Mouse (Mus musculus) heart, adult 8-10 months (tissue): ENCODE results near the gene Med6. TPM values are rescaled to one million over a fixed set of nuclear protein-coding genes. Genes with fewer than 3 reads are reported as not detected.

Experiments
- DNase-seq: peaks from one replicate; pipeline ENCODE4 v3.0.0; 2022; ENCODE audit warnings: low spot score
- total RNA-seq, 4 experiments: library from RNA; stranded (reverse); gene quantifications; 2 replicates each; pipeline ENCODE4 v1.2.4; 2022

Med6 gene
- total RNA-seq, result 10 to 100 TPM; 11.8 to 17.6 (median 14.8) TPM

GRCm38 (mm10) chr12:81594902-81595671, at the start of gene Med6:
Med6 (minus strand) TSS chr12:81595008.
- peak; percentile 91 for DNase-seq

DNA sequence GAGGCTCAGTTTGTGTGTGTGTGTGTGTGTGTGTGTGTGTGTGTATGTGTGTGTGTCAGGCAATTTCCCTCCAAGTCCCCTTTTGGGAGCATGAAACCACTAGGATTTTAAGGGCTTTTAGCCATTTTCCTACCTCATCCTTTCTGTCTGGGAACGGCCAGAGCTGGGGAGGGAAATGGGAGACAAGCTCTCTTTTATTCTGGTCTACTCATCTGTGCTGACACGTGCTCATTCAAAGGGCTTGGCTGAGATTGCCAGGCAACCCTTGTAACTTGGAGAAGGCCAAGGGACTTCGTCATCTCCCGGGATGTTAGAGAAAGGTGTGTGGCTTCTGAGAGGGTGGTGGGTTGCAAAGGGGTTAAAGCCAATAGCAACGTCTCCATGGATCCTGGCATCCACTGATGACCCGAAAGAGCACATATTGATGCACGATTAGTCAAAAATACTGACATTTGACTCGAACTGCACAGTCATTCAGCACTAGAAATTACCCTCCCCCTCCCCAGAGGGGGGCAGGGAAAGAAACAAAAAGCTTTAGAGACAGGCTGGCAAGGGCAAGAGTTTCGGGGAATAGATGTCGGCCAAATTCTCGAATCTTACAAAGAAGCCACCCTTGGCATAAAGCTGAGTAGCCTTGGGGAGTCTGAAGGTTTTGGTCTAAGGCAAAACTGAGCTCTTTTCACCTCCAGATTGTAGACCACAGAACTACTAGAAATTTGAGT, 47.7 kb upstream of the Med6 start:
- DNase-seq, result no peak

- DNase-seq, result no peak
Observed at GRCm38 (mm10) chr12:81640656-81641055, 45.8 kb upstream of the Med6 start.

DNA sequence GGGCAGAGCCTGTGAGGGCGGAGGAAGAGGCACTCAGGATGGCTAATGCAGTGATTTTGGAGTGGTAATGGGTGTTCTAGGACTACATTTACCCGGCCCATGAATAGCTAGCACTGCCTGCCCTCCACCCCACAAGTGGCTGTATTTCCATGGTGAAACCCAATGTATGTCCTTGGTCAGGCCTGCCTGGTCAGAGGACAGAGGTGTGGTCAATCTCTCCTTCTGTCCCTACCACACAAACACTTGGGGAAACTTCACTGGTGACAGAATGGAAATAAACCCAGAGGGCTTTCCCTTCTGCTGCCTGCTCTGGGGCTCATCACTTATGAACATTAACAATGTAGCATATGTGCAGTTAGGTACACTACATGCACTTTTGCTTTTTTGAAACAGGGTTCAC, 38.4 kb upstream of the Med6 start:
- no peak for DNase-seq

- no peak for DNase-seq
Observed at GRCm38 (mm10) chr12:81631661-81632401, 37.0 kb upstream of the Med6 start.

GRCm38 (mm10) chr12:81630915-81631660, 36.3 kb upstream of the Med6 start, which contains the start of gene Ttc9:
Ttc9 (plus strand) TSS chr12:81631249.
- DNase-seq, result no peak

- DNase-seq, result peak; percentile 11
Observed at GRCm38 (mm10) chr12:81630520-81630914, 35.7 kb upstream of the Med6 start.

DNA sequence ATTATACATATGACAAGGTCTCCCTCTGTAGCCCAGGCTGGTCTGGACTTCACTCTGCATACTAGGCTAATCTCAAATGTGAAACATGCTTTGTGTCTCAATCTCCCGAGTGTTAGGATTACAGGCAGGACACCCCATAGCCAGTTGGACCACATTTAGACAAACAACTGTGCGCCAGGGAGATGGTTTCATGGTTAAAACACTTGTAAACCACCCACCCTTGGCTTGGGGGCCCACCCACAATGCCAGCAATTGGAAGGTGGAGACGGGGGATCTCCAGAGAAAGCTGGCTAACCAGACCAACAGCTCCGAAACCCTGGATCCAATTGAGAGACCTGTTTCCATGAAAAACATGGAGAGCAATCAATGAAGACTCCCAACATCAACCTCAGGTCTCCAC, 33.3 kb upstream of the Med6 start:
- DNase-seq, result no peak

DNA sequence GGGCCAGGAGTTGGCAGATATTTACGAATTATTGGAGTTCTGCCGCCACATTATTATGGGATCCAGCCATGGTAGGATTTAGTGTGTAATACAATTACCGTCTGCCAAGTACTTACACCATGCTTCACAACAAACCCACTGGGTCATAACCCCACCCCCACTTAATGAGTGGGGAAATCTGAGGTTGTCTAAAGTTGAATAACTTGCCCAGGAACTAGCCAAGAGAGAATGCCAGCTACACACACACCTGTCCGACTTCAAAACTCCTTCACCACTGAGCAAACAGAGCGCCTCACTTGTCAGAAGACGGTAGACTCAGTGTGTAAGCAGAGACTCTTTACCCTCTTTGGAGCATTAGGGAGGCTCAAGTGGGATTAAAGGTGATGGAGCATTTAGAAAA, 32.6 kb upstream of the Med6 start:
- no peak for DNase-seq

DNA sequence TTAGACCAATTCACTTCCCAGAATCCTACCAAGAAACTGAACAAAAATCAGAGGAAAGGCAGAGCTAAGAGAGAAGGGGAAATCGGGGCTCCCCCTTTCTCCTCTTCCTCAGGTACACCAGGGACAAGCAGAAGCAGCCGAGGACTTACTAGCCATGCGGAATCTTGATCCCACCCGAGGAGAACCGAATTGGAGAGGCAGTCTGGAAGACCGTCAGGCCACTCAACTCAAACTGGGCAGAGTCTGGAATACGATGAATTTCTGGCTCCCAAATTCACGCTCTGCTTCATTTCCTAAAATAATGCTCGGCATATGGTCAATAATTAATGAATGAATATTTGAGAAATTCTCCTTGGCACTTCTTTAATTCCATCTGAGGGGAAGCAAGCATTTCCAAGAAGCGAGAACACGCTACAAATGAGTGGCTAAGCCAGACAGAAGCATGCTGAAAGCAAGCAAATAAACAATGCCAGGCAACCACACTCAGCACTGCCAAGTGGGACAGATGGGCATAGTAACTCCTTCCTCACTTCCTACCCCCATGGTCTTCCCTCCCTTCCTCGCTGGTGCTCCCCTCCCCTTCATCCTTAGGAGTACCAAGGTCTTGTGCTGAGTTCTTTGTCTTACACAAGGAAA, 31.5 kb upstream of the Med6 start:
- no peak for DNase-seq

DNA sequence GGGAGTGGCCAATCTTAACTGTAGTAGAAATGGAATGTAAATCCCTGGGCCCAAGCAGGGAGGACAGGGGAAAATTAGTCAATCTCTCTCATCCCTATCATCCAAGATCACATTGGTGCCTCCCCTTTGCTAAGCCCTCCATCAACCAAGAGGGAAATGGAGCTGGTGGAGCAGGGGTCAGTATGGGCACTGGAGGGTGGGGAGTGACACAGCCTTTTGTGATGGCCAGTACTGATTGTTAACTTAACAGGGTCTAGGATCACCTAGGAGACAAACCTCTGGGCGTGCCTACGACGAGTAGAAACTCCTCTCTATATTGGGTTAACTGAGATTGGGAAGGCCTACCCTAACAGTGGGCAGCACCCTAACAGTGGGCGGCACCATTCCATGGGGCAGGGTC, 28.6 kb upstream of the Med6 start:
- no peak for DNase-seq

GRCm38 (mm10) chr12:81619302-81619701, 24.5 kb upstream of the Med6 start:
- peak; percentile 71 for DNase-seq

- no peak for DNase-seq
Observed at GRCm38 (mm10) chr12:81616980-81617379, 22.2 kb upstream of the Med6 start.

- no peak for DNase-seq
Observed at GRCm38 (mm10) chr12:81615807-81616206, 21.0 kb upstream of the Med6 start.

- DNase-seq, result no peak
Observed at GRCm38 (mm10) chr12:81609445-81609844, 14.6 kb upstream of the Med6 start.

GRCm38 (mm10) chr12:81604995-81605784, 10.4 kb upstream of the Med6 start:
- DNase-seq, result no peak

DNA sequence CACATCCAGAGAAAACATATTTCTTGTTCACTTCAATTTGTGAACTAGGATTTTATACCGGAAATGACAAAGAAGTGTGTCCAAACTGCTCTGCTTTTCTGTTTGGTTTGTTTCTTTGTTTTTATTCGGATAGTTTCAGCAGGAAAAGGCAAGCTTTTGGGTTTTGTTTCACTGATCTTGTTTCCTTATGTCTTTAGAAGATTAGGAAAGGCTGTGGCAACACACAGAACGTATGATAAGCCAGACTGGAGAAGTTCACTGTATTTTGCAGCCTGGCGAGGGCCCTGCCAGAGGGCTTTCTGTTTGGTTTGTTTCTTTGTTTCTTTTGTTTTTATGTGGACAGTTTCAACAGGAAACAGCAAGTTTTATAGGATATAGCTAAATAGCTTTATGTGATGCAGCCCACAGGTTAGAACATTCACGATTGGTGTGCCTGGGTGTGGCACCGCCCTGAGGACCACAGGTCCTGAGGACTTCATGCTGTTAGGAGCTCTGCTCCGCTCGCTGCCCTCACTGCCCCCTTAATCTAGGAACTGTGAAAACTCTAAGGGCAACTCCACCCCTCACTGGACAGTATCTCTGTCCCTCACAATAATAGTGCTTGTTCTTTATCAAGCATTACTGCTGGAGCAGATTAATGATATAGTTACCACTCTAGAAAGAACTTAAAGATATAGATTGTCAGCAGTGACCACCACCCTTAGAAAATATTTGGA, 1.9 kb upstream of the Med6 start:
- no peak for DNase-seq

DNA sequence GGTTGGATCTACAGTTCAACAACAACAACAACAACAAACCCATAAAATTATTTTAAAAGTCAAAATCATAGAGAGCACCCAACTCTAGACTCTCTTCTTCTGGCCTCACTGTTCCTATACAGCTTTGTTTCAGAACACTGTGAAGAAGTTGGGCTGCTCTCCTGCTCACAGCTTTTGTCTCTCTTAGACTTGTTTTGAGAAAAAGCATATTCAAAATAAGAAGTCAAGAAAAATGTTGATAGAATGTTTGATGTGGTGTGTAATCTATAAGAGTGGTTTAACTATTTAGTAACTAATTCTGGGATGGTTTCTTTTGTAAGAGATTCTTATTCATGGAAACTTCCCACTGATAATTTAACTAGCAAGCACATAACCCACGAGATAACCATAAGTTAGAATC, 26.4 kb downstream of the Med6 start, which contains the start of gene Adam21:
Gene Adam21 (minus strand): TSS at position 101 of the 400 bp plus-strand sequence.
- DNase-seq, result no peak

DNA sequence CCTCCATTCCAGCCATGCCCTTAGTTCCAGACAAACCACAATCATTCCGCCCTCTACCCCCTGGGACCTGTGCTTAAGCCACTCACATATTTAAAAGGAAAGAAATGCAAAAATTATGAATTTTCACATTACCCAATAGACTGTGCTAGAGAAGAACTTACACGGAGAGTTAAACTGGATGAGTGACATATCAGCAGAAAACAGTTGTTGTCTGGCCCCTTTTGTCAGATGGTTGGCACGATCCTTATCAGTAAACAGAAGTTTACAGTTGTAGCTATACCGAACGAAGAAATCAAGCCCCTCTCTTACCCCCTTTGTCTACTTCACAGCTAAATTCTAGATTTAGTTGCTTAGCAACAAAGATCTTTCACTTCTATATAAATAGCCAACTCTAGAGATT, 26.9 kb downstream of the Med6 start:
- DNase-seq, result no peak

DNA sequence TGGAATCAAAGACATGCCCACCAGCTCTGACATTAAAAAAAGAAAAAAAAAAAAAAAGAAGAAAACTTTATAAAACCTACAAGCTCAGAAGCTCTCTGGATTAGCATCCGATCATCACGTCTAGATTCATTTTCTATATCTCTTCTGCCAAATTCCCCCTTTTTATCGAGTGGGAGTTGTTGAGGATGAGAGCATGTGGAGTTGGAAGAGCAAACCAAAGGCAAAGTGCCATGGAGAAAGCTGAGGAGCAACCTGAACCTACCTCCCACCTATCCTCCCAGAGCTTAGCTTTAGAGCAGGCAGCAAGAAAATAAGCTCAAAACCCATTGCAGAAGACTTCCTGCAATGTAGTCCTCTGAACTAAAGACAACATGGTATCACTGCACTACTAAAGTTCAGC, 30.6 kb downstream of the Med6 start:
- no peak for DNase-seq
